Mouse (Mus musculus) CD4-positive, CD25-positive, alpha-beta regulatory T cell, adult 4 months (primary cell): ENCODE results near the gene Elp1. TPM values are rescaled to one million over a fixed set of nuclear protein-coding genes. Genes with fewer than 3 reads are reported as not detected.

Experiments used
- polyA plus RNA-seq, 2 experiments: library from polyadenylated mRNA; unstranded; fragments of 100-300 nt; shearing (Covaris generic); gene quantifications; one replicate each; pipeline ENCODE4 v1.2.1; 2017

Gene Elp1
- polyA plus RNA-seq, 2 experiments from 2014 or later = 24.0 to 34.4 TPM

Other genes starting within 250 kb of the Elp1 start
- not detected for gene Gm26657, start 62.3 kb downstream of the Elp1 start, polyA plus RNA-seq
- gene Actl7b, start 60.9 kb downstream of the Elp1 start, polyA plus RNA-seq = not detected
- not detected for gene Actl7a, start 58.9 kb downstream of the Elp1 start, polyA plus RNA-seq
- 10 to 100 TPM; 14.6 to 17.4 TPM for gene Fam206a, start within 50 bp of the Elp1 start, polyA plus RNA-seq
- gene Ctnnal1, start 62.9 kb upstream of the Elp1 start, polyA plus RNA-seq = 1 to 10 TPM; 1.2 to 1.3 TPM
- 1 to 10 TPM; 5.7 to 6.7 TPM for gene Tmem245, start 145.1 kb upstream of the Elp1 start, polyA plus RNA-seq
- gene Frrs1l, start 188.1 kb upstream of the Elp1 start, polyA plus RNA-seq = not detected